Mouse (Mus musculus): Measurements from ENCODE around the gene Zmiz1.

Gene Zmiz1

GRCm38 (mm10) chr14:25454066-25454760 is 4.8 kb upstream of the Zmiz1 start:
- in situ Hi-C loops (cut with MboI): loop anchor here (10.0 kb wide), 1 partner anchor 329 kb away; no protein-coding TSS in a partner anchor

GRCm38 (mm10) chr14:25456666-25457433 is 2.1 kb upstream of the Zmiz1 start:
- in situ Hi-C loops (cut with MboI): loop anchor here (10.0 kb wide), 1 partner anchor 332 kb away; no protein-coding TSS in a partner anchor

- in situ Hi-C loops (cut with MboI): loop anchor here (10.0 kb wide), 1 partner anchor 333 kb away; no protein-coding TSS in a partner anchor
Observed at GRCm38 (mm10) chr14:25457434-25457957, 1.5 kb upstream of the Zmiz1 start.

- in situ Hi-C loops (cut with MboI): loop anchor here (10.0 kb wide), 1 partner anchor 334 kb away; no protein-coding TSS in a partner anchor
Observed at GRCm38 (mm10) chr14:25458111-25459015, 622 bp upstream of the Zmiz1 start.

GRCm38 (mm10) chr14:25459394-25459997 is 511 bp downstream of the Zmiz1 start:
- in situ Hi-C loops (cut with MboI): loop anchor here (10.0 kb wide), 1 partner anchor 335 kb away; no protein-coding TSS in a partner anchor

- in situ Hi-C loops (cut with MboI): loop anchor here (10.0 kb wide), 1 partner anchor 335 kb away; no protein-coding TSS in a partner anchor
Observed at GRCm38 (mm10) chr14:25459998-25460800, 1.2 kb downstream of the Zmiz1 start.

GRCm38 (mm10) chr14:25460801-25461675 is 2.1 kb downstream of the Zmiz1 start:
- in situ Hi-C loops (cut with MboI): no loop called here

GRCm38 (mm10) chr14:25461676-25462385 is 2.8 kb downstream of the Zmiz1 start:
- in situ Hi-C loops (cut with MboI): no loop called here

GRCm38 (mm10) chr14:25462975-25463374 is 4.0 kb downstream of the Zmiz1 start:
- in situ Hi-C loops (cut with MboI): no loop called here

- in situ Hi-C loops (cut with MboI): no loop called here
Observed at GRCm38 (mm10) chr14:25463919-25464318, 4.9 kb downstream of the Zmiz1 start.

GRCm38 (mm10) chr14:25464611-25465307 is 5.8 kb downstream of the Zmiz1 start:
- in situ Hi-C loops (cut with MboI): no loop called here

GRCm38 (mm10) chr14:25466361-25466760 is 7.4 kb downstream of the Zmiz1 start:
- in situ Hi-C loops (cut with MboI): no loop called here

GRCm38 (mm10) chr14:25467911-25468668 is 9.1 kb downstream of the Zmiz1 start:
- in situ Hi-C loops (cut with MboI): no loop called here

- in situ Hi-C loops (cut with MboI): no loop called here
Observed at GRCm38 (mm10) chr14:25468891-25469529, 10.0 kb downstream of the Zmiz1 start.

- in situ Hi-C loops (cut with MboI): no loop called here
Observed at GRCm38 (mm10) chr14:25470224-25470805, 11.3 kb downstream of the Zmiz1 start.

GRCm38 (mm10) chr14:25471035-25471434 is 12.1 kb downstream of the Zmiz1 start:
- in situ Hi-C loops (cut with MboI): no loop called here

Data from mature B cell (primary cell).